Mouse (Mus musculus) E14TG2a.4 (cell line): ENCODE measurements around the gene Wnt9b.

Experiments
- H3K27me3 ChIP-seq: 2 replicates; pipeline ENCODE4 v1.6.1; 2014; ENCODE audit warnings: low read length, control low read depth; ENCODE audit not compliant: insufficient read depth
- H3K36me3 ChIP-seq: 2 replicates; pipeline ENCODE4 v1.6.1; 2014; ENCODE audit warnings: low read length, control low read depth; ENCODE audit not compliant: insufficient read depth
- H3K4me1 ChIP-seq: replicated peaks from 2 replicates; pipeline ENCODE4 v1.6.1; 2014; ENCODE audit warnings: low read depth, low read length, control low read depth
- H3K4me3 ChIP-seq: replicated peaks from 2 replicates; pipeline ENCODE4 v1.5.1; 2014; ENCODE audit warnings: mild to moderate bottlenecking, low read length
- H3K9me3 ChIP-seq: 2 replicates; pipeline ENCODE4 v1.6.1; 2014; ENCODE audit warnings: low read length, control low read depth
- CTCF ChIP-seq: conservative IDR thresholded peaks from 2 replicates; pipeline ENCODE4 v1.5.1; 2014; ENCODE audit warnings: low read length
- NANOG ChIP-seq: IDR thresholded peaks from 2 replicates; pipeline ENCODE4 v1.6.1; 2014; ENCODE audit warnings: borderline replicate concordance, low read length, mixed read lengths
- POU5F1 ChIP-seq: IDR thresholded peaks from 2 replicates; pipeline ENCODE4 v1.6.1; 2014; ENCODE audit warnings: low read length, borderline replicate concordance

Wnt9b gene

GRCm38 (mm10) chr11:103735046-103735781, 14.4 kb downstream of the Wnt9b start:
- no peaks in the 10 kb centered on the region for H3K36me3 ChIP-seq
- H3K4me3 ChIP-seq, result no peak overlapping the region
- H3K9me3 ChIP-seq, result no peaks in the 10 kb centered on the region
- peaks cover 91% of the 10 kb centered on the region for H3K27me3 ChIP-seq
- TF ChIP-seq POU5F1 (no peak), CTCF (no peak), NANOG (no peak)
- H3K4me1 ChIP-seq, result peaks cover 11% of the 10 kb centered on the region

- Histone ChIP-seq H3K36me3 (no peaks in the 10 kb centered on the region), H3K4me3 (no peak overlapping the region), H3K9me3 (no peaks in the 10 kb centered on the region), H3K27me3 (peaks cover 91% of the 10 kb centered on the region), H3K4me1 (peaks cover 14% of the 10 kb centered on the region)
- TF ChIP-seq POU5F1 (no peak), NANOG (no peak), CTCF (no peak)
These were observed 15.1 kb downstream of the Wnt9b start for GRCm38 (mm10) chr11:103734411-103735045.

- Histone ChIP-seq H3K4me3 (no peak overlapping the region), H3K36me3 (no peaks in the 10 kb centered on the region), H3K4me1 (peaks cover 17% of the 10 kb centered on the region), H3K27me3 (peaks cover 91% of the 10 kb centered on the region), H3K9me3 (no peaks in the 10 kb centered on the region)
- no peak for TF ChIP-seq POU5F1
- TF ChIP-seq NANOG, result no peak
- no peak for TF ChIP-seq CTCF
These were observed 15.7 kb downstream of the Wnt9b start for GRCm38 (mm10) chr11:103733961-103734360.

- TF ChIP-seq NANOG (no peak), POU5F1 (no peak)
These were observed 16.6 kb downstream of the Wnt9b start for GRCm38 (mm10) chr11:103733069-103733468.

GRCm38 (mm10) chr11:103732306-103732705, 17.3 kb downstream of the Wnt9b start:
- no peak overlapping the region for H3K4me3 ChIP-seq
- no peaks in the 10 kb centered on the region for H3K36me3 ChIP-seq
- peaks cover 20% of the 10 kb centered on the region for H3K4me1 ChIP-seq
- peaks cover 85% of the 10 kb centered on the region for H3K27me3 ChIP-seq
- TF ChIP-seq POU5F1 (no peak), CTCF (no peak), NANOG (no peak)
- no peaks in the 10 kb centered on the region for H3K9me3 ChIP-seq

More at GRCm38 (mm10) chr11:103733069-103733468, 16.6 kb downstream of the Wnt9b start:
- Histone ChIP-seq H3K36me3 (no peaks in the 10 kb centered on the region), H3K9me3 (no peaks in the 10 kb centered on the region), H3K4me3 (no peak overlapping the region), H3K4me1 (peaks cover 20% of the 10 kb centered on the region), H3K27me3 (peaks cover 90% of the 10 kb centered on the region)

GRCm38 (mm10) chr11:103731594-103731993, 18.0 kb downstream of the Wnt9b start:
- H3K4me1 ChIP-seq, result peaks cover 20% of the 10 kb centered on the region

GRCm38 (mm10) chr11:103729282-103729985, 20.2 kb downstream of the Wnt9b start:
- Histone ChIP-seq H3K9me3 (no peaks in the 10 kb centered on the region), H3K4me3 (no peak overlapping the region), H3K4me1 (peaks cover 20% of the 10 kb centered on the region), H3K36me3 (no peaks in the 10 kb centered on the region), H3K27me3 (peaks cover 64% of the 10 kb centered on the region)
- TF ChIP-seq NANOG (no peak), CTCF (no peak), POU5F1 (no peak)

More at GRCm38 (mm10) chr11:103731594-103731993, 18.0 kb downstream of the Wnt9b start:
- Histone ChIP-seq H3K4me3 (no peak overlapping the region), H3K9me3 (no peaks in the 10 kb centered on the region), H3K27me3 (peaks cover 77% of the 10 kb centered on the region), H3K36me3 (no peaks in the 10 kb centered on the region)
- no peak for TF ChIP-seq CTCF
- TF ChIP-seq POU5F1, result no peak
- no peak for TF ChIP-seq NANOG

- Histone ChIP-seq H3K4me1 (peaks cover 18% of the 10 kb centered on the region), H3K4me3 (no peak overlapping the region), H3K9me3 (no peaks in the 10 kb centered on the region), H3K27me3 (peaks cover 33% of the 10 kb centered on the region), H3K36me3 (no peaks in the 10 kb centered on the region)
- TF ChIP-seq CTCF (no peak), NANOG (no peak), POU5F1 (no peak)
These were observed 25.3 kb downstream of the Wnt9b start for GRCm38 (mm10) chr11:103724331-103724771.

- Histone ChIP-seq H3K36me3 (no peaks in the 10 kb centered on the region), H3K4me3 (peak overlapping the region; percentile 51; the same call in 1 of the 2 replicates), H3K4me1 (peaks cover 13% of the 10 kb centered on the region), H3K9me3 (no peaks in the 10 kb centered on the region), H3K27me3 (peaks cover 38% of the 10 kb centered on the region)
- TF ChIP-seq CTCF, result no peak
These were observed 27.6 kb downstream of the Wnt9b start for GRCm38 (mm10) chr11:103722040-103722481.
